ENCODE assay signal across 19 mouse cellular contexts in the genomic region with DNA sequence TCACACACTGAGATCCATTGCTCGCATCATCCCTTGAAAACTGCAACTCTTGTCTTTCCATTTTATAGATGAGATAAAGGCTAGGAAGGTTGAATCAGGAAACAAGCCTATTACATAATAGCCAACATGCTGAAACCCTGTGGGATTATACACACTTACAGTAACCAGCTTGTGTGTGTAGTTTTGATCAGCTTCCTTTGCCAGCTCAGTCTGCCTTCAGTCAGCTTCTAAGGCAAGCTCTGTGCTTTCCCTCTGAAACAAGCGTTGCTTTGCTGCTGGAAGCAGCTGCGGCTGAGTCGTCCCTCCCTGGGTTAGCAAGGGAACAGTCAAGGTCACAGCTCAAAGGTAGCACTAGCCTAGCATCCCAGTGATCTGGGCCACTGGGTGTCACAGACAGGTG. TPM values are rescaled to one million over a fixed set of nuclear protein-coding genes. Genes with fewer than 3 reads are reported as not detected.
"Had no signal": no experiment of that assay in that cellular context is flagged by ENCODE, and none has a peak within 500 bp of the region (broad histone marks: within the 10 kb centered on the region; RNA-seq: fewer than 3 reads in every experiment).

No protein-coding gene starts in this region.

- DNase-seq: gastrocnemius, adult 2 months; gastrocnemius, postnatal 14 days; gastrocnemius, postnatal 36 days; heart, adult 11 months; heart, adult 2 months; heart, postnatal 14 days; heart, postnatal 4 days; kidney, adult 18-20 months; kidney, adult 8-10 months; kidney, postnatal 10 days; kidney, postnatal 25 days; kidney, postnatal 4 days; liver; liver, embryonic 13.5 days; liver, postnatal 0 days had no signal

- ATAC-seq: hindbrain, embryonic 16.5 days; inflammation-experienced regulatory T-cells, adult 6 months; intestine, embryonic 15.5 days; intestine, postnatal 0 days; liver, postnatal 0 days had no signal

RNA-seq across cellular contexts. Expression of a gene that starts 55.5 kb away (rescaled TPM):
- total RNA-seq: gastrocnemius, adult 2 months; gastrocnemius, postnatal 14 days; gastrocnemius, postnatal 36 days; heart, adult 2 months; heart, postnatal 14 days; heart, postnatal 4 days had no signal
